Mouse (Mus musculus): ENCODE measurements around the gene Aamp. TPM values are rescaled to one million over a fixed set of nuclear protein-coding genes. Genes with fewer than 3 reads are reported as not detected.

Gene Aamp
- polyA plus RNA-seq, 1 experiment, result 123 TPM

DNA sequence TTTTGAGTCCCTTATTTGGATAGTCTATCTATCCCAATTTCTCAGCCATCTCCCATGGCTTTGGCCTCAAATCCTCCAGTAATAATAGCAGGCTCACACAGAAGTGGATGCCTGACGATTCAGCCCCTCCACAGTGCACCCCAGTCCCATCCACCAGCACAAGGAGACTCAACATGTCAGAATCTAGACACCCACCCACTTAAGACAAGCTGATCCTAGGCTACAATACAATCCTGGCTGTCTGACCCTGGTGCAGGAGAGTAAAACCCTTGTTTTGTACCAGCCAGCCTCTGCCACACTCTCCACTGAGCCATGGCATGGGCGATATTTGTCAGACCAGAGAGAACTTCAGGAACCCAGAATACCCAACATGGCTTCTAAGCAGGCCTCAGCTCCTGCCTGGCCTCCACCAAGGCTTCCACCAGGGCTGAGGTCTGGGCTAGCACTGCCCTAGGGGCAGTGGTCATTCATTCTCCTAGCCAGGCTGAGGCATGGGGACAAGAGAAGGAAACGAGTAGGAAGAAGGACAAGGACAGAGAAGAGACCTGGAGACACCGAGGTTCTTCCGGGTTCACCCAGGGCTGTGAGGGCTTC, 13.7 kb upstream of the Aamp start:
- H3ac ChIP-seq (ENCODE audit: control insufficient read depth, insufficient read length, low read depth), result no peak overlapping the region
- H3K79me3 ChIP-seq (ENCODE audit: low read depth), result peaks cover 60% of the 10 kb centered on the region
- TF ChIP-seq MYOD1 (IDR thresholded peaks at IDR 0.05; ENCODE audit: control insufficient read depth, insufficient read length, low read depth) (no peak), FOSL1 (IDR thresholded peaks at IDR 0.05; ENCODE audit: insufficient read depth, low read length, poor library complexity, severe bottlenecking) (no peak), CTCF (IDR thresholded peaks at IDR 0.05; ENCODE audit: control insufficient read depth, insufficient read depth, insufficient read length) (no peak), CEBPB (IDR thresholded peaks at IDR 0.05; ENCODE audit: low read depth) (no peak), MYOG (IDR thresholded peaks at IDR 0.05; ENCODE audit: control insufficient read depth, extremely low read depth, insufficient read length) (no peak), USF1 (IDR thresholded peaks at IDR 0.05; ENCODE audit: low read depth) (no peak), MAX (IDR thresholded peaks at IDR 0.05) (no peak)
- H3K4me3 ChIP-seq (ENCODE audit: insufficient read depth, poor library complexity, severe bottlenecking), result no peak overlapping the region
- H3K36me3 ChIP-seq (ENCODE audit: control insufficient read depth, insufficient read depth), result peaks cover 12% of the 10 kb centered on the region
- H3K79me2 ChIP-seq (ENCODE audit: control insufficient read depth, insufficient read depth), result peaks cover 95% of the 10 kb centered on the region
- no peaks in the 10 kb centered on the region for H3K27me3 ChIP-seq (ENCODE audit: control insufficient read depth, insufficient read depth, insufficient read length)

DNA sequence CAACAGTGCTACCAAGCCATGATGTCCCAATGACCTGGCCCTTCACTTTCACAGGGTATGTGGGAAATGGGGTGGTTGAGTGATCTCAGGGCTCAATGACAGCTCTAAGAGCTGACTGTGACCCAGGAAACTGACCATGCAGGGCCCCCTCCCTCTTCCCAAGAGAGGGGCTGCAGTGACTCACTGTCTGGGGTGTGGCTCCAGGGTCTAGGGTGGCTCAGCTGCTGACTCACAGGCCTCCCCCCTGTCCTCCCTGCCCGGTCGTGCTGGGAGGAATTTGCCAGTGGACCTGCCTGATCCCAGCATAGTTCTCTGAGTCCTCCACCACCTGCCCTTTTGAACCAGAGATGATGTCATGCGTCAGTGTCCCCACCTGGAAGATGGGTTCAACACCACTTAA, 12.7 kb upstream of the Aamp start:
- Histone ChIP-seq H3K79me3 (ENCODE audit: low read depth) (peaks cover 51% of the 10 kb centered on the region), H3K79me2 (ENCODE audit: control insufficient read depth, insufficient read depth) (peaks cover 86% of the 10 kb centered on the region), H3K36me3 (ENCODE audit: control insufficient read depth, insufficient read depth) (peaks cover 19% of the 10 kb centered on the region), H3K27me3 (ENCODE audit: control insufficient read depth, insufficient read depth, insufficient read length) (no peaks in the 10 kb centered on the region), H3K4me3 (ENCODE audit: insufficient read depth, poor library complexity, severe bottlenecking) (no peak overlapping the region), H3ac (ENCODE audit: control insufficient read depth, insufficient read length, low read depth) (no peak overlapping the region)
- peak; percentile 19 for TF ChIP-seq MAX (IDR thresholded peaks at IDR 0.05)
- TF ChIP-seq MYOG (IDR thresholded peaks at IDR 0.05; ENCODE audit: control insufficient read depth, extremely low read depth, insufficient read length), result no peak
- TF ChIP-seq USF1 (IDR thresholded peaks at IDR 0.05; ENCODE audit: low read depth), result no peak
- no peak for TF ChIP-seq CEBPB (IDR thresholded peaks at IDR 0.05; ENCODE audit: low read depth)
- TF ChIP-seq MYOD1 (IDR thresholded peaks at IDR 0.05; ENCODE audit: control insufficient read depth, insufficient read length, low read depth), result peak; percentile 23

DNA sequence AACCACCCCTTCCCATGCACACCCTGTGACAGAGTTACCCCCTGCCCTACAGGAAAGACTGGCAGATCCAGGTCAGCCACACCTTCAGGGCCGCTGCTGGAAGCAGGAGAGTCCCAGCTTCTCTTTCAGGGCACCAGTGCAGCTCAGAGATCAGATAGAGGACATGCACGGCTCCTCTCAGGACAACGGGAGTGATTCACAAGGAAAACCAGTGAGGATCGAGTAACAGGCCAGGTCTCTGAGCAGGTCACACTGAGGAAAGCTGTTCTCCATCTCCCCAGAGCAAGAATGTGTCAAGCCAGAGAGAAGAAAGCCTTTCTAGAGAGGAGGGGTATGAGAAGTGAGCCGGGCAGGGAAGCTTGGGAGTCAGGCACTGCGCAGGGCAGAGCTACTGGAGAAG, 11.9 kb upstream of the Aamp start:
- Histone ChIP-seq H3K36me3 (ENCODE audit: control insufficient read depth, insufficient read depth) (peaks cover 26% of the 10 kb centered on the region), H3K4me3 (ENCODE audit: insufficient read depth, poor library complexity, severe bottlenecking) (no peak overlapping the region), H3K79me3 (ENCODE audit: low read depth) (peaks cover 43% of the 10 kb centered on the region), H3ac (ENCODE audit: control insufficient read depth, insufficient read length, low read depth) (peak overlapping the region; percentile 45), H3K27me3 (ENCODE audit: control insufficient read depth, insufficient read depth, insufficient read length) (no peaks in the 10 kb centered on the region), H3K79me2 (ENCODE audit: control insufficient read depth, insufficient read depth) (peaks cover 78% of the 10 kb centered on the region)
- TF ChIP-seq FOSL1 (IDR thresholded peaks at IDR 0.05; ENCODE audit: insufficient read depth, low read length, poor library complexity, severe bottlenecking) (no peak), USF1 (IDR thresholded peaks at IDR 0.05; ENCODE audit: low read depth) (no peak), CTCF (IDR thresholded peaks at IDR 0.05; ENCODE audit: control insufficient read depth, insufficient read depth, insufficient read length) (no peak), MAX (IDR thresholded peaks at IDR 0.05) (no peak)

DNA sequence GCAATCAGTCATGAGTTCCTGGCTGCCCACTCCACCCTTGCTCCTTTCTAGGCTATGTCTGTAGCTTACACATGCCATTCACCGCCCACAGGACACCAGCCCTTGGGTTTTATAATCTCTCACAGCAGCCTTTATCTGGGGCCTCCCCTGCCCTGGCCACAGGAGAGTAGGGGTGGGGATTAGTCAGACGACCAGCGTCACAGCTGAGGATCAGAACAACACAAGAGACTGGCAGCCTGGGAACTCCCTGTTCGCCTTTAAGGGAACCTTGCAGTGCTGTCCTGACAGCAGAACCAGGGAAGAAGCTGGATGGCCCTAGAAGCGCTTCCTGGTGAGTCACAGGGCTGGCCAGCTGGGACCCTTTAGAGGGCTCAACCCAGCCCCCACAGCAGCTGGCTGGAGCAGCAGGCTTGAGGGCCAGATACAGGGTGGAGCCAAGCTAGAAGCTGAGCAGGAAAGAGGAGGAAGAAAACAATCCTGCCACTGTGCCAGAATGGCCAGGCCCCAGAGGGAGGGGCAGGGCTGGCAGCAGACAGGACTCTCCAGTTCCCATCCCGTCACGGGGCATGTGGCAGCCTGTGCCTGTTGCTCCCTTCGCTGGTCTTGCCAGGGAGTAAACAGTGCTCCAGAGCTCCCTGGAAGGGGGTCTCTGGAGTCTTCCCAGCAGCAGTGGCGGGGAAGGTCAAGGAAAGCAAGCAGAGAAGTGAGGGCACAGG, 11.1 kb upstream of the Aamp start:
- Histone ChIP-seq H3K27me3 (ENCODE audit: control insufficient read depth, insufficient read depth, insufficient read length) (no peaks in the 10 kb centered on the region), H3K4me3 (ENCODE audit: insufficient read depth, poor library complexity, severe bottlenecking) (no peak overlapping the region), H3K79me3 (ENCODE audit: low read depth) (peaks cover 35% of the 10 kb centered on the region), H3K79me2 (ENCODE audit: control insufficient read depth, insufficient read depth) (peaks cover 69% of the 10 kb centered on the region), H3ac (ENCODE audit: control insufficient read depth, insufficient read length, low read depth) (peak overlapping the region; percentile 45), H3K36me3 (ENCODE audit: control insufficient read depth, insufficient read depth) (peaks cover 30% of the 10 kb centered on the region)
- peak; percentile 73 for TF ChIP-seq MYOD1 (IDR thresholded peaks at IDR 0.05; ENCODE audit: control insufficient read depth, insufficient read length, low read depth)
- no peak for TF ChIP-seq CTCF (IDR thresholded peaks at IDR 0.05; ENCODE audit: control insufficient read depth, insufficient read depth, insufficient read length)
- TF ChIP-seq MAX (IDR thresholded peaks at IDR 0.05), result peak; percentile 37
- peak; percentile 1 for TF ChIP-seq USF1 (IDR thresholded peaks at IDR 0.05; ENCODE audit: low read depth)
- TF ChIP-seq MYOG (IDR thresholded peaks at IDR 0.05; ENCODE audit: control insufficient read depth, extremely low read depth, insufficient read length), result no peak
- peak; percentile 36 for TF ChIP-seq FOSL1 (IDR thresholded peaks at IDR 0.05; ENCODE audit: insufficient read depth, low read length, poor library complexity, severe bottlenecking)
- TF ChIP-seq CEBPB (IDR thresholded peaks at IDR 0.05; ENCODE audit: low read depth), result no peak

GRCm38 (mm10) chr1:74294733-74295455, 10.4 kb upstream of the Aamp start:
- H3K79me2 ChIP-seq (ENCODE audit: control insufficient read depth, insufficient read depth), result peaks cover 62% of the 10 kb centered on the region

More at GRCm38 (mm10) chr1:74294733-74295455, 10.4 kb upstream of the Aamp start:
- Histone ChIP-seq H3K36me3 (ENCODE audit: control insufficient read depth, insufficient read depth) (peaks cover 35% of the 10 kb centered on the region), H3K79me3 (ENCODE audit: low read depth) (peaks cover 28% of the 10 kb centered on the region), H3K27me3 (ENCODE audit: control insufficient read depth, insufficient read depth, insufficient read length) (no peaks in the 10 kb centered on the region), H3K4me3 (ENCODE audit: insufficient read depth, poor library complexity, severe bottlenecking) (no peak overlapping the region), H3ac (ENCODE audit: control insufficient read depth, insufficient read length, low read depth) (peak overlapping the region; percentile 13)
- TF ChIP-seq USF1 (IDR thresholded peaks at IDR 0.05; ENCODE audit: low read depth), result no peak
- no peak for TF ChIP-seq MAX (IDR thresholded peaks at IDR 0.05)
- TF ChIP-seq MYOG (IDR thresholded peaks at IDR 0.05; ENCODE audit: control insufficient read depth, extremely low read depth, insufficient read length), result no peak
- no peak for TF ChIP-seq CEBPB (IDR thresholded peaks at IDR 0.05; ENCODE audit: low read depth)
- TF ChIP-seq FOSL1 (IDR thresholded peaks at IDR 0.05; ENCODE audit: insufficient read depth, low read length, poor library complexity, severe bottlenecking), result no peak
- no peak for TF ChIP-seq MYOD1 (IDR thresholded peaks at IDR 0.05; ENCODE audit: control insufficient read depth, insufficient read length, low read depth)
- no peak for TF ChIP-seq CTCF (IDR thresholded peaks at IDR 0.05; ENCODE audit: control insufficient read depth, insufficient read depth, insufficient read length)

All from C2C12 (cell line).